Mouse (Mus musculus) midbrain, embryonic 11.5 days (tissue): ENCODE measurements around the gene Pygm. TPM values are rescaled to one million over a fixed set of nuclear protein-coding genes. Genes with fewer than 3 reads are reported as not detected.

Source experiments
- microRNA-seq: library from miRNA; unstranded; fragments of <30 nt; microRNA quantifications from one replicate; pipeline ENCODE4, GENCODE M21; 2017
- polyA plus RNA-seq: library from polyadenylated mRNA; unstranded; fragments of >200 nt; fragmentation: Nextera tagmentation; extraction: Ambion mirVana; gene quantifications from 2 replicates; pipeline ENCODE4 v1.2.1, GENCODE M21; 2014

The Pygm gene
- polyA plus RNA-seq, 1 experiment from 2014 or later: 0.81 TPM

Small RNAs within 50 kb of the gene (microRNA-seq; reads per million reads assigned to microRNA genes)
- 0.95 reads per million for gene Mir6989

Other genes with a start within 250 kb of the Pygm start
- gene Batf2, start 243.4 kb upstream of the Pygm start, polyA plus RNA-seq: not detected in 2 replicates
- gene Arl2, start 242.9 kb upstream of the Pygm start, polyA plus RNA-seq: 75.6 and 86.1 TPM in 2 replicates
- gene Majin, start 200.0 kb upstream of the Pygm start, polyA plus RNA-seq: not detected in 2 replicates
- gene Gpha2, start 158.0 kb upstream of the Pygm start, polyA plus RNA-seq: 0.39 and 0.40 TPM in 2 replicates
- 39.1 and 41.0 TPM in 2 replicates for gene Ppp2r5b, start 148.5 kb upstream of the Pygm start, polyA plus RNA-seq
- gene Atg2a, start 142.7 kb upstream of the Pygm start, polyA plus RNA-seq: 7.1 and 8.1 TPM in 2 replicates
- 64.1 and 68.2 TPM in 2 replicates for gene Ehd1, start 107.7 kb upstream of the Pygm start, polyA plus RNA-seq
- 0.23 and 0.42 TPM in 2 replicates for gene Cdc42bpg, start 77.9 kb upstream of the Pygm start, polyA plus RNA-seq
- 51.2 and 54.7 TPM in 2 replicates for gene Men1, start 49.4 kb upstream of the Pygm start, polyA plus RNA-seq
- gene Map4k2, start 43.3 kb upstream of the Pygm start, polyA plus RNA-seq: 6.2 and 8.6 TPM in 2 replicates
- 186 and 215 TPM in 2 replicates for gene Sf1, start 20.7 kb upstream of the Pygm start, polyA plus RNA-seq
- 14.1 and 16.8 TPM in 2 replicates for gene Rasgrp2, start 14.9 kb downstream of the Pygm start, polyA plus RNA-seq
- 9.2 and 9.5 TPM in 2 replicates for gene Nrxn2, start 34.3 kb downstream of the Pygm start, polyA plus RNA-seq
- not detected in 2 replicates for gene Slc22a12, start 158.6 kb downstream of the Pygm start, polyA plus RNA-seq